Mouse (Mus musculus): ENCODE data around the gene St8sia6. TPM values are rescaled to one million over a fixed set of nuclear protein-coding genes. Genes with fewer than 3 reads are reported as not detected.

The St8sia6 gene
- polyA plus RNA-seq, 1 experiment from 2014 or later, result 0.65 TPM

DNA sequence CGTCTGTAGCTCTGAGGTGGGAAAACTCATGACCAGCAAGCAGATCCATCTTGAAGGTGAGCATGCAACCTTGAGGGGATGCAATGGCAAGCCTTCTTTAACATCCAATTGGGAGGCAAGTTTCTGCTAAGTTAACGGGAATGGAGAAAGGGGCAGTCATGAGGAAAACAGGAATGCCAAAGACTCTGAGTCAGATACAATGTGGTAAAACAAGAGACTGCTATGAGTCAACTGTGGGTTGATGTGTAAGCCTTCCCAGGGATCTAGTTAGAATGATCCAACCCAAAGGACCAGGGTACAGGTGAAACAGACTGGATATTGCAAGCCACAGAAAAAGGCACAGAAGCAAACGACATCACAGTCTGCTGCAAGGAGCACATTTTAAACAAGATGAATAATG is 68.3 kb downstream of the St8sia6 start:
- Histone ChIP-seq H3K27ac (ENCODE audit: low read depth, low read length) (no peak overlapping the region), H3K9me3 (ENCODE audit: control insufficient read depth) (no peaks in the 10 kb centered on the region), H3K4me1 (replicated peaks; ENCODE audit: control insufficient read depth, insufficient read depth, low read length) (no peaks in the 10 kb centered on the region), H3K4me3 (ENCODE audit: low read depth, low read length) (no peak overlapping the region), H3K36me3 (ENCODE audit: control insufficient read depth, insufficient read depth) (no peaks in the 10 kb centered on the region), H3K27me3 (replicated peaks; ENCODE audit: control insufficient read depth, insufficient read depth, low read length) (no peaks in the 10 kb centered on the region), H3K4me2 (replicated peaks; ENCODE audit: low read depth) (no peak overlapping the region), H3K9ac (ENCODE audit: low read depth, low read length) (no peak overlapping the region)
- TF ChIP-seq CTCF (IDR thresholded peaks at IDR 0.05; ENCODE audit: low read depth), result no peak
- ATAC-seq, result no peak
- 75% methylated on average over 3 of the region's 3 CpGs for WGBS

DNA sequence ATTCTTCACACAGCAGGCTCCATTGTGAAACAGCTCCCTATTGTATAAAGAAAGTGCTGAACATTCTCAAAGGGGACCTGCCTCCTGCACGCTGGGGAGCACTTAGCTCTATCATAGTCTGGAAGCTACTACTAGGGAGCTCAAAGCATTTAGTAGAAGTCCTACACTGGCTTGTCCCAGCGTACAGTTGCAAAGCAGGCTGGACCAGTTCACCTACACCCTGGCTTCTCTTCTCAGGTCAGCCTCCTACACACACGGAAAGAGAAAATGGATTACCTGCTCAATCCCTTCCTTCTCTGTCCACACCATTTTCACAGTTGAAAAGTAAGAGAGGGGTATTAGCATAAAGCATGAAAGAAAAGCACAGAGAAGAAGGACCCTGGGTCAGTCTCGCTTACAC is 71.6 kb downstream of the St8sia6 start:
- Histone ChIP-seq H3K27me3 (replicated peaks; ENCODE audit: control insufficient read depth, insufficient read depth, low read length) (no peaks in the 10 kb centered on the region), H3K4me3 (ENCODE audit: low read depth, low read length) (no peak overlapping the region), H3K4me1 (replicated peaks; ENCODE audit: control insufficient read depth, insufficient read depth, low read length) (no peaks in the 10 kb centered on the region), H3K4me2 (replicated peaks; ENCODE audit: low read depth) (no peak overlapping the region), H3K36me3 (ENCODE audit: control insufficient read depth, insufficient read depth) (no peaks in the 10 kb centered on the region), H3K27ac (ENCODE audit: low read depth, low read length) (no peak overlapping the region), H3K9ac (ENCODE audit: low read depth, low read length) (no peak overlapping the region), H3K9me3 (ENCODE audit: control insufficient read depth) (no peaks in the 10 kb centered on the region)
- TF ChIP-seq CTCF (IDR thresholded peaks at IDR 0.05; ENCODE audit: low read depth), result no peak
- 69% methylated on average over 4 of the region's 4 CpGs for whole genome bisulfite sequencing
- ATAC-seq, result no peak

DNA sequence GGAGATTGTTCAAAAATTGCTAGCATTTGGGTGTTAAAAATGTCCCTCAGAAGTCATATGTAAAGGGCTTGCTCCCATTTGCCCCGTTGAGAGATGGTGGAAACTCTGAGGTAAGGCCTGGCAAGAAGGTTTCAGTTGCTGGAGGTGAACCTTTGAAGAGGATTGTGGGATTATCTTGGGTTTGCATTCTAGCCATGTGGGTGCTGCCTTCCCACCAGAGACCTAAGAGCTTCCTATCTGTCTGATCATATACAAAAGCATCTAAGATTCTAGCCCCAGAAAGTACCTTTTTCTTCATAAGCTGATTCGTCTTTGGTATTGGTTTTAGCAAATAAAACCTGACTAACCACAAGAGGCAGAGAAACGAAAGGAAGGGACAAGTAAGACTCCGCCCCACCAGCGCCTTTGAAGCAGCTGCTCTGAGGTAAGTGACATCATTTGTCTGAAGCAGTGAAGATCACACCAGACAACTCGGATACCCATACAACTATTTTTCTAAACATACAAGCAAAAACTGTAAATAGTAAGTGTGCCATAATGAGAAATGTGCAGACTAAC is 75.2 kb downstream of the St8sia6 start:
- no peak overlapping the region for H3K9ac ChIP-seq (ENCODE audit: low read depth, low read length)
- H3K36me3 ChIP-seq (ENCODE audit: control insufficient read depth, insufficient read depth), result no peaks in the 10 kb centered on the region
- H3K4me2 ChIP-seq (replicated peaks; ENCODE audit: low read depth), result no peak overlapping the region
- 67% methylated on average over 6 of the region's 6 CpGs for WGBS
- no peaks in the 10 kb centered on the region for H3K9me3 ChIP-seq (ENCODE audit: control insufficient read depth)
- ATAC-seq, result no peak
- no peak overlapping the region for H3K4me3 ChIP-seq (ENCODE audit: low read depth, low read length)
- no peak overlapping the region for H3K27ac ChIP-seq (ENCODE audit: low read depth, low read length)
- H3K27me3 ChIP-seq (replicated peaks; ENCODE audit: control insufficient read depth, insufficient read depth, low read length), result no peaks in the 10 kb centered on the region
- H3K4me1 ChIP-seq (replicated peaks; ENCODE audit: control insufficient read depth, insufficient read depth, low read length), result no peaks in the 10 kb centered on the region
- no peak for TF ChIP-seq CTCF (IDR thresholded peaks at IDR 0.05; ENCODE audit: low read depth)

DNA sequence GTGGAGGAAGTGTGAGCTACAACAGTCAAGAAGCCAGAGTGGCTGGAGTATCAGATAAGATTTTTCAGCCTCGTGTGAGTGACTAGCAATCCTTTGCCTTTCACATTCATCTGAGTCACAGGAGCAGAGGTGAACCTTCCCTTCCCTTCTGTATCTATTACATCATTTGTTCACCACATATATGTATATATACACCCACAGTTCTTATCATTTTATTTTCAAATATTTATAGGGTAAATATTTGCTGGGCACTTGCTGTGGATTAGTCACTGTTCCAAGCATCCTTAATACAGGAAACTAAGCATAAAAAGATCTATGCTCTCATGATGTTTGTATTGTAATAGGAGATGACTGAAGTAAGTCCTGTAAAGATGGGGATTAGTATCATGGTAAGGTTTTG is 85.1 kb downstream of the St8sia6 start:
- no peak for ATAC-seq

GRCm38 (mm10) chr2:13697514-13697913 is 96.3 kb downstream of the St8sia6 start:
- no peaks in the 10 kb centered on the region for H3K9me3 ChIP-seq (ENCODE audit: control insufficient read depth)
- ATAC-seq, result no peak
- no peak overlapping the region for H3K4me2 ChIP-seq (replicated peaks; ENCODE audit: low read depth)
- H3K4me1 ChIP-seq (replicated peaks; ENCODE audit: control insufficient read depth, insufficient read depth, low read length), result no peaks in the 10 kb centered on the region
- H3K4me3 ChIP-seq (ENCODE audit: low read depth, low read length), result no peak overlapping the region
- H3K36me3 ChIP-seq (ENCODE audit: control insufficient read depth, insufficient read depth), result no peaks in the 10 kb centered on the region
- no peak overlapping the region for H3K27ac ChIP-seq (ENCODE audit: low read depth, low read length)
- H3K27me3 ChIP-seq (replicated peaks; ENCODE audit: control insufficient read depth, insufficient read depth, low read length), result no peaks in the 10 kb centered on the region
- TF ChIP-seq CTCF (IDR thresholded peaks at IDR 0.05; ENCODE audit: low read depth), result no peak
- no peak overlapping the region for H3K9ac ChIP-seq (ENCODE audit: low read depth, low read length)

More for the DNA sequence above, 85.1 kb downstream of the St8sia6 start:
- no peak overlapping the region for H3K4me2 ChIP-seq (replicated peaks; ENCODE audit: low read depth)
- WGBS, result 14% methylated on average over 1 of the region's 1 CpGs
- no peaks in the 10 kb centered on the region for H3K4me1 ChIP-seq (replicated peaks; ENCODE audit: control insufficient read depth, insufficient read depth, low read length)
- H3K27me3 ChIP-seq (replicated peaks; ENCODE audit: control insufficient read depth, insufficient read depth, low read length), result no peaks in the 10 kb centered on the region
- no peak overlapping the region for H3K9ac ChIP-seq (ENCODE audit: low read depth, low read length)
- no peaks in the 10 kb centered on the region for H3K36me3 ChIP-seq (ENCODE audit: control insufficient read depth, insufficient read depth)
- TF ChIP-seq CTCF (IDR thresholded peaks at IDR 0.05; ENCODE audit: low read depth), result no peak
- H3K27ac ChIP-seq (ENCODE audit: low read depth, low read length), result no peak overlapping the region
- H3K4me3 ChIP-seq (ENCODE audit: low read depth, low read length), result no peak overlapping the region
- H3K9me3 ChIP-seq (ENCODE audit: control insufficient read depth), result no peaks in the 10 kb centered on the region

- no peaks in the 10 kb centered on the region for H3K9me3 ChIP-seq (ENCODE audit: control insufficient read depth)
- ATAC-seq, result no peak
- H3K4me2 ChIP-seq (replicated peaks; ENCODE audit: low read depth), result no peak overlapping the region
- no peaks in the 10 kb centered on the region for H3K36me3 ChIP-seq (ENCODE audit: control insufficient read depth, insufficient read depth)
- no peak for TF ChIP-seq CTCF (IDR thresholded peaks at IDR 0.05; ENCODE audit: low read depth)
- H3K27me3 ChIP-seq (replicated peaks; ENCODE audit: control insufficient read depth, insufficient read depth, low read length), result peaks cover 2% of the 10 kb centered on the region; the same call in 1 of the 2 replicates
- H3K9ac ChIP-seq (ENCODE audit: low read depth, low read length), result no peak overlapping the region
- no peak overlapping the region for H3K27ac ChIP-seq (ENCODE audit: low read depth, low read length)
- no peak overlapping the region for H3K4me3 ChIP-seq (ENCODE audit: low read depth, low read length)
- H3K4me1 ChIP-seq (replicated peaks; ENCODE audit: control insufficient read depth, insufficient read depth, low read length), result no peaks in the 10 kb centered on the region
- 69% methylated on average over 2 of the region's 2 CpGs for WGBS
Measured at GRCm38 (mm10) chr2:13694417-13694816, 99.4 kb downstream of the St8sia6 start.

- no peaks in the 10 kb centered on the region for H3K9me3 ChIP-seq (ENCODE audit: control insufficient read depth)
- ATAC-seq, result no peak
- no peak overlapping the region for H3K9ac ChIP-seq (ENCODE audit: low read depth, low read length)
- H3K36me3 ChIP-seq (ENCODE audit: control insufficient read depth, insufficient read depth), result no peaks in the 10 kb centered on the region
- no peak for TF ChIP-seq CTCF (IDR thresholded peaks at IDR 0.05; ENCODE audit: low read depth)
- no peaks in the 10 kb centered on the region for H3K4me1 ChIP-seq (replicated peaks; ENCODE audit: control insufficient read depth, insufficient read depth, low read length)
- H3K4me2 ChIP-seq (replicated peaks; ENCODE audit: low read depth), result no peak overlapping the region
- no peak overlapping the region for H3K27ac ChIP-seq (ENCODE audit: low read depth, low read length)
- H3K4me3 ChIP-seq (ENCODE audit: low read depth, low read length), result no peak overlapping the region
- H3K27me3 ChIP-seq (replicated peaks; ENCODE audit: control insufficient read depth, insufficient read depth, low read length), result peaks cover 30% of the 10 kb centered on the region
- WGBS, result 44% methylated on average over 4 of the region's 4 CpGs
Measured at GRCm38 (mm10) chr2:13684380-13684779, 109.5 kb downstream of the St8sia6 start.
